Mouse (Mus musculus): ENCODE data around the gene Prkce. TPM values are rescaled to one million over a fixed set of nuclear protein-coding genes. Genes with fewer than 3 reads are reported as not detected.

Prkce gene
- total and polyA plus RNA-seq, 2 experiments from 2014 or later: 50.8 to 55.8 TPM

DNA sequence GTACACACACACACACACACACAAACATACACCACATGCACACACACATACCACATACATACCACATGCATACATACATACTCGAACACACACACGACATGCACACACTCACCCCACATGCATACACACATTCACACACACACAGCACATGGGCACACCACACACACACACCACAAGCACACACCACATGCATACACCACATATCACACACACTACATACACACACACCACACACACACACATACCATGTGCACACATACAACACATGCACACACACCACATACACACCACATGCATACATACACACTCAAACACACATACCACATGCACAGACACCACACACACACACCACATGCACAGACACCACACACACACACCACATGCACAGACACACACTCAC, 268.4 kb downstream of the Prkce start:
- no peak overlapping the region for H3K27ac ChIP-seq
- no peaks in the 10 kb centered on the region for H3K4me1 ChIP-seq (ENCODE audit: insufficient read depth, low read length)
- H3K27me3 ChIP-seq (ENCODE audit: insufficient read depth, low read length): no peaks in the 10 kb centered on the region
- H3K4me3 ChIP-seq (ENCODE audit: low read length): no peak overlapping the region
- H3K9ac ChIP-seq (replicated peaks; ENCODE audit: low read length): no peak overlapping the region
- H3K36me3 ChIP-seq (ENCODE audit: insufficient read depth, low read length): no peaks in the 10 kb centered on the region
- DNase-seq (ENCODE audit: low spot score): no peak
- TF ChIP-seq CTCF (IDR thresholded peaks at IDR 0.05; ENCODE audit: low read depth): no peak
- H3K4me2 ChIP-seq (ENCODE audit: low read depth, low read length): no peak overlapping the region
- no peak for ATAC-seq
- no peaks in the 10 kb centered on the region for H3K9me3 ChIP-seq (ENCODE audit: low read length)
- WGBS: 100% methylated on average over 2 of the region's 2 CpGs

DNA sequence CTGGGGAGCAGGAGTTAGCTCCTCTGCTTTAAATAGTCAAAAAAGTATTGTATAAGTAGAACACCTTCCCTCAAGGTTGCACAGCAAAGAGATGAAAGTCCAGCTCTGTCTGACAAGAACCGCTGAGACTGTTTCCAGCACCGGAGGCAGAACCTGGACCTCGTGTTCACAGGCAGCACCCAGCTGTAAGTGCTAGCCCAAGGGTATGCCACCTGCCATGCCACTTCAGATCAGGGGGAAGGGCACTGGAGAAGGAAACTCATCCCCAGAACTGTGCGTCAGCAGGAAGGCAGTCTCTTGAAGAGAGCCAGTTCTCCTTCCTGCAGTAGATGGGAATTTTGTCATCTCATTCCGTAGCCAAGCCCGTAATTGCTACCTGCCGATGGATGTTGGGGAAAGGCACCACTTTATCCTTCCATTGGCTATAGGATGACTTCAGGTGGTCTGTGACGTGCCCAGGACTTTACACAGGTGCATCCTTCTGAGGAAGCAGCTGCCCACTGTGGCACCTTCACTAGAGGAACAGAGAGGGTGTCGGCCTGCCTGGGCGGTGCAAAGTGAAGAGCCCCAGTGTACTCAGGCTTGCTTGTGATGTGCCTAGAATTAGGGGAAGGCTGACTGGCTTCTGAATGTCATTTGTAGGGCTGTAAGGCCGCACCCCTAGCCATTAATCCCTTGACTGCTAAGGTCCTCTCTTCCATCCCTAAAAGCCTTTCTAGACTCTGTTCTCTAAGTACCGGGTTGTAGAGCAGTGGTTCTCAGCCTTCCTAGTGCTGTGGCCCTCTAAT, 269.2 kb downstream of the Prkce start:
- no peaks in the 10 kb centered on the region for H3K9me3 ChIP-seq (ENCODE audit: low read length)
- H3K27me3 ChIP-seq (ENCODE audit: insufficient read depth, low read length): no peaks in the 10 kb centered on the region
- H3K4me2 ChIP-seq (ENCODE audit: low read depth, low read length): no peak overlapping the region
- H3K4me3 ChIP-seq (ENCODE audit: low read length): no peak overlapping the region
- TF ChIP-seq CTCF (IDR thresholded peaks at IDR 0.05; ENCODE audit: low read depth): no peak
- 90% methylated on average over 12 of the region's 12 CpGs for WGBS
- no peak overlapping the region for H3K9ac ChIP-seq (replicated peaks; ENCODE audit: low read length)
- DNase-seq (ENCODE audit: low spot score) (no peak), ATAC-seq (no peak)
- no peak overlapping the region for H3K27ac ChIP-seq
- no peaks in the 10 kb centered on the region for H3K4me1 ChIP-seq (ENCODE audit: insufficient read depth, low read length)
- no peaks in the 10 kb centered on the region for H3K36me3 ChIP-seq (ENCODE audit: insufficient read depth, low read length)

DNA sequence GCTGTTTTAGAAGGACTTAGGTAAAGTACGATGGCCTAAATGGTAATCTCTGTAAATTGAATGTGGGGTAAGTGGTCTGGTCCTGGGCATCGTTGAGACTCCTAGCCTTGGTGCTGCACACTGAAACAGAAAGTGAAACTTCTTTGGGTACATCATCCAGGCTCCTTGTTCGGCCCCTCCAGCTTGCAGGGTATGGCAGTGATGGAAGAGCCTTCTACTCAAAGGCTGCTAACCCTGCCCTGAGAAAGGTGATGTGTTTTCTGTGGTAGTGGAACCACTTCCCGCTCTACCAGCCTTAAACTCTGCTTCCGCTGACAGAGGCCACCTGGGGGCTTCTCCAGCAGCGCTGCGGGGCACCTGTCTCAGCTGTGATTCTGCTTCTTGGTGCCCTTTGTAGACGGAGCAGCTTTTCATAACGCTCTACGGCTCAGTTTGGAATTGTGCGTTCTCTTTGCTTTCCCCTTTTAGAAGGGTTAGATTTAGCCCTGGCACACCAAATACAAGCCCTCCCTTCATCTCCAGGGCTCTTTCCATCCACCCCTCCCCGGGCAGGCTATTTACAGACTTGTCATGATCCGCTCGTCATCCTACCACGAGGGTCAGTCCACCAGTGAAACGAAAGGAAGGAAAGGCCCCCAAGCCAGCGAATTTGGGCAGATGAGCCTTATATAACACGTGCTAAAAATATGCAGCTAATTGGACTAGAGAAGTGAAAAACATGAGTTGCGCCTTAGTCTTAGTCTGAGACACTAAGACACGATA, 270.1 kb downstream of the Prkce start:
- ATAC-seq: no peak
- Histone ChIP-seq H3K27ac (no peak overlapping the region), H3K9me3 (ENCODE audit: low read length) (no peaks in the 10 kb centered on the region), H3K4me2 (ENCODE audit: low read depth, low read length) (no peak overlapping the region), H3K27me3 (ENCODE audit: insufficient read depth, low read length) (no peaks in the 10 kb centered on the region), H3K4me1 (ENCODE audit: insufficient read depth, low read length) (no peaks in the 10 kb centered on the region), H3K9ac (replicated peaks; ENCODE audit: low read length) (no peak overlapping the region), H3K4me3 (ENCODE audit: low read length) (no peak overlapping the region), H3K36me3 (ENCODE audit: insufficient read depth, low read length) (no peaks in the 10 kb centered on the region)
- no peak for DNase-seq (ENCODE audit: low spot score)
- TF ChIP-seq CTCF (IDR thresholded peaks at IDR 0.05; ENCODE audit: low read depth): no peak
- 75% methylated on average over 20 of the region's 20 CpGs for WGBS

DNA sequence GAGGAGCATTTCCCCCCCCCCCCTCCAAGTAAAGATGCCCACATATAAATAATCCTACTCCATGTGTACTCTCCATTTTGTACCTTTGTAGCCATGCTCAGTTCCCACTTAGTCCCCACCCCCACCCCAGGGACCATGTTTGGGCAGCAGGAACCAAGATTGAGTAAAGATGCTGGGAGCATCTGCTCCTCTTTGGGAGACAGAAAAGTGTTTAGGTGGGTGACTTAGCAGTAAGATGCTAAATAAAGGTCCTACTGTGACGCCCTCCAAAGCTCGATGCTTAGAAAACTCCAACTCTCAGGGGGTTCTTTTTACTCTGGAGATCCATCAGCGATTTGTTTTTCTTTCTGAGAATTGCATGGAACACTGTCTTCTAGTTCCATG, 270.7 kb downstream of the Prkce start:
- H3K9ac ChIP-seq (replicated peaks; ENCODE audit: low read length): no peak overlapping the region
- no peaks in the 10 kb centered on the region for H3K9me3 ChIP-seq (ENCODE audit: low read length)
- no peaks in the 10 kb centered on the region for H3K27me3 ChIP-seq (ENCODE audit: insufficient read depth, low read length)
- no peaks in the 10 kb centered on the region for H3K4me1 ChIP-seq (ENCODE audit: insufficient read depth, low read length)
- no peak overlapping the region for H3K27ac ChIP-seq
- ATAC-seq (no peak), DNase-seq (ENCODE audit: low spot score) (no peak)
- WGBS: 85% methylated on average over 3 of the region's 3 CpGs
- H3K4me3 ChIP-seq (ENCODE audit: low read length): no peak overlapping the region
- H3K36me3 ChIP-seq (ENCODE audit: insufficient read depth, low read length): no peaks in the 10 kb centered on the region
- no peak for TF ChIP-seq CTCF (IDR thresholded peaks at IDR 0.05; ENCODE audit: low read depth)
- H3K4me2 ChIP-seq (ENCODE audit: low read depth, low read length): no peak overlapping the region

DNA sequence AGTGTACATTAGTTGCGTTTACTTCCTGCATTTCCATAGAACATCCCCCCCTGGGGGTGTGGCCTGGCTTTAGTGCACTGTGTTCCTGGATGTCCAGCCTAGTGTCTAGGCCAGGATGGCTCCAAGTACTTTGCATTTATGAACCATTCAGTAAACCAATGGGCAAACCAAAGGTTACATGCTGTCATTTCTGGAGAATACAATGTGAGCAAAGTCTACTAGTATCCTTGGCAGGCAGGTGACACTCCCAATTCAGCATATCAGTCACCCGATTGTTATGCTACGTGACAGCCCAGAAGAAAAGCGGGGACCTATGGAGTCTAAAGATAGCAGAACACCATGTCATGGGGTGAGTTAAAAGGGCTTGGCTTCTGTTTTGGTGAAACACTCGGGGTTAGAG, 271.2 kb downstream of the Prkce start:
- Histone ChIP-seq H3K27me3 (ENCODE audit: insufficient read depth, low read length) (no peaks in the 10 kb centered on the region), H3K4me2 (ENCODE audit: low read depth, low read length) (no peak overlapping the region), H3K4me3 (ENCODE audit: low read length) (no peak overlapping the region), H3K27ac (no peak overlapping the region), H3K4me1 (ENCODE audit: insufficient read depth, low read length) (no peaks in the 10 kb centered on the region), H3K36me3 (ENCODE audit: insufficient read depth, low read length) (no peaks in the 10 kb centered on the region), H3K9me3 (ENCODE audit: low read length) (no peaks in the 10 kb centered on the region), H3K9ac (replicated peaks; ENCODE audit: low read length) (no peak overlapping the region)
- no peak for TF ChIP-seq CTCF (IDR thresholded peaks at IDR 0.05; ENCODE audit: low read depth)
- ATAC-seq (no peak), DNase-seq (ENCODE audit: low spot score) (no peak)
- 84% methylated on average over 5 of the region's 5 CpGs for WGBS

DNA sequence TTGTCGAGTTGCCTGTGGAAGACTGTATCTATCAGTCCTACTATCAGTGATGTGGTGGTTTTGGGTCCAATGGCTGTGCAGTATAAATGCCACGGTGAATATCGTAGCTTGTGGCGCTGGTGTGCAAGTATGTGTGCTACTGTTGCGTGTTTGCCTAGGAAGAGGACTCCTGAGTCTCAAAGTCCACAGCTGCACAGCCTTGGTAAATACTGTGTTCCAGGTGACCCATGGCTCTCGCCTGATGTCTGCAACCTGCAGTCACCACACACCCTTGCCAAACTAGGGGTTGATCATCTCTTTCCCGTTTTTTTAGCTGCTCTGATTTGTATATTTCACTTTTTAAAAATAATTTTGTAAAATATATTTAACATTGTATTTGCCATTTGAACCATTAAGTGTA, 273.5 kb downstream of the Prkce start:
- no peak overlapping the region for H3K4me3 ChIP-seq (ENCODE audit: low read length)
- ATAC-seq: no peak
- H3K4me2 ChIP-seq (ENCODE audit: low read depth, low read length): no peak overlapping the region
- no peaks in the 10 kb centered on the region for H3K4me1 ChIP-seq (ENCODE audit: insufficient read depth, low read length)
- no peak for TF ChIP-seq CTCF (IDR thresholded peaks at IDR 0.05; ENCODE audit: low read depth)
- H3K27me3 ChIP-seq (ENCODE audit: insufficient read depth, low read length): no peaks in the 10 kb centered on the region
- H3K36me3 ChIP-seq (ENCODE audit: insufficient read depth, low read length): no peaks in the 10 kb centered on the region
- whole genome bisulfite sequencing: 92% methylated on average over 7 of the region's 7 CpGs
- no peak for DNase-seq (ENCODE audit: low spot score)
- H3K27ac ChIP-seq: no peak overlapping the region
- H3K9ac ChIP-seq (replicated peaks; ENCODE audit: low read length): no peak overlapping the region
- H3K9me3 ChIP-seq (ENCODE audit: low read length): no peaks in the 10 kb centered on the region

DNA sequence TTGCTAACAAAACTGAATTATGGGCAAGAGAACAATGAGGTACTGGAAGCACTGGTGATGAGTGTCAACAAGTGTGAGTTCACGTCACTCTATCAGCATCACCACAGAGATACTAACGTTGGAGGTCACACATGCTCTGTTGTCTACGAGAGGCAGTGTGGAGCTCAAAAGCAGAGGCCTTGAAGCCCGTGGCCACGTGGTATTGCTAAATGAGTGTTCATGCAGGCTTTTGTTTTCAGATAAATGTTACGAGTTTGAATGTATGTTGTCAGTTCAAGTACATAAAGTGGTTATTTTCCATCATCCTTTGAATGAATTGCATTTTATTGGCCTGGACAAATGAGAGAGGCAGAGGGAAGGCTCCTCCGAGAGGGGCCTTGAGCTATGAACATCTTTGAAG, 276.3 kb downstream of the Prkce start:
- 71% methylated on average over 7 of the region's 7 CpGs for WGBS

More for the DNA sequence above, 276.3 kb downstream of the Prkce start:
- no peak for DNase-seq (ENCODE audit: low spot score)
- no peaks in the 10 kb centered on the region for H3K4me1 ChIP-seq (ENCODE audit: insufficient read depth, low read length)
- no peak for ATAC-seq
- no peak overlapping the region for H3K27ac ChIP-seq
- no peak overlapping the region for H3K4me2 ChIP-seq (ENCODE audit: low read depth, low read length)
- H3K36me3 ChIP-seq (ENCODE audit: insufficient read depth, low read length): no peaks in the 10 kb centered on the region
- no peak for TF ChIP-seq CTCF (IDR thresholded peaks at IDR 0.05; ENCODE audit: low read depth)
- H3K9me3 ChIP-seq (ENCODE audit: low read length): no peaks in the 10 kb centered on the region
- no peak overlapping the region for H3K4me3 ChIP-seq (ENCODE audit: low read length)
- H3K27me3 ChIP-seq (ENCODE audit: insufficient read depth, low read length): no peaks in the 10 kb centered on the region
- no peak overlapping the region for H3K9ac ChIP-seq (replicated peaks; ENCODE audit: low read length)
